ENCODE assay signal across 35 mouse cellular contexts in genomic region chr2:146246409-146247075, GRCm38 (mm10). TPM values are rescaled to one million over a fixed set of nuclear protein-coding genes. Genes with fewer than 3 reads are reported as not detected.
DNase-seq lines count a peak whose midpoint lies in the region; ATAC-seq and TF ChIP-seq lines count a peak whose summit lies in the region.
"Had no signal": no experiment of that assay in that cellular context is flagged by ENCODE, and none has a peak within 500 bp of the region (broad histone marks: within the 10 kb centered on the region; RNA-seq: fewer than 3 reads in every experiment).

No protein-coding gene starts in this region.

- H3K79me2 ChIP-seq in heart, adult 2 months (replicated peaks; ENCODE audit: control insufficient read depth, insufficient read depth, low read length) = no peaks in the 10 kb centered on the region

- intact Hi-C loops in heart, adult 2 months (cut with DNase I) = no loop called here

- peak; percentile 82 for ATAC-seq in frontal cortex, adult (ENCODE audit: low TSS enrichment)
- ATAC-seq in lung, postnatal 0 days = no peak
- peak; percentile 86 for ATAC-seq in Patski
- peak; percentile 45; the same call in 1 of the 2 replicates for ATAC-seq in stomach, postnatal 0 days (ENCODE audit: low FRiP score, low TSS enrichment)
- ATAC-seq: forebrain, embryonic 16.5 days had no signal

- no peak for TF ChIP-seq EP300 in lung, postnatal 0 days (IDR thresholded peaks at IDR 0.05)
- no peak for TF ChIP-seq EP300 in stomach, postnatal 0 days (optimal IDR thresholded peaks at IDR 0.05)
- TF ChIP-seq EP300 in heart, adult 2 months (IDR thresholded peaks at IDR 0.05; ENCODE audit: insufficient read depth, low read depth, low read length) = no peak

- no peaks in the 10 kb centered on the region; the same call in 1 of the 2 replicates for H3K36me3 ChIP-seq in lung, postnatal 0 days (ENCODE audit: insufficient read depth, low read length)
- H3K36me3 ChIP-seq in stomach, postnatal 0 days (ENCODE audit: control insufficient read depth, insufficient read depth, low read length) = peaks cover 5% of the 10 kb centered on the region; the same call in 1 of the 2 replicates
- H3K36me3 ChIP-seq in heart, adult 2 months (ENCODE audit: control insufficient read depth, insufficient read depth, low read length) = no peaks in the 10 kb centered on the region
- H3K36me3 ChIP-seq: limb, embryonic 12.5 days; lung, embryonic 15.5 days had no signal

- DNase-seq in frontal cortex, postnatal 25 days (ENCODE audit: low spot score in 2 of 2) = no peak
- DNase-seq in lung, postnatal 0 days (ENCODE audit: low spot score) = peak; percentile 7
- no peak for DNase-seq in lung, adult 2 months
- DNase-seq in Patski (ENCODE audit: low read depth, low spot score) = no peak
- no peak for DNase-seq in stomach, postnatal 0 days (ENCODE audit: low spot score)
- no peak for DNase-seq in heart, adult 2 months
- no peak for DNase-seq in cerebellum, postnatal 10 days
- DNase-seq: adrenal gland, postnatal 14 days; cerebellum, adult 11-12 months; cerebellum, adult 9-11 months; gastrocnemius, postnatal 25 days; heart, adult 18-20 months; heart, postnatal 4 days; kidney, adult 9 months; kidney, postnatal 25 days; lung, postnatal 4 days; midbrain, embryonic 14.5 days; thymus, adult 18-20 months; thymus, postnatal 25 days had no signal

- no peaks in the 10 kb centered on the region for H3K9me3 ChIP-seq in lung, postnatal 0 days (ENCODE audit: low read length)
- no peaks in the 10 kb centered on the region for H3K9me3 ChIP-seq in stomach, postnatal 0 days (ENCODE audit: control insufficient read depth, low read length)
- H3K9me3 ChIP-seq: embryonic facial prominence, embryonic 13.5 days; forebrain, embryonic 10.5 days; G1E; heart, embryonic 12.5 days; hindbrain, embryonic 13.5 days; limb, embryonic 12.5 days; liver, embryonic 15.5 days; lung, embryonic 15.5 days had no signal

- CTCF ChIA-PET in Patski (lab: Charles Lee) = interaction anchor here (1.2 to 1.6 kb wide), 4 partner anchors 9 to 12 kb away, joined by 3 to 8 read pairs (median 4); no protein-coding TSS in a partner anchor

- POLR2A ChIA-PET in Patski (lab: Charles Lee) = no interaction called here

- H3K4me3 ChIP-seq in lung, postnatal 0 days (ENCODE audit: low read depth, low read length) = no peak overlapping the region
- H3K4me3 ChIP-seq in lung, adult 2 months (replicated peaks; ENCODE audit: extremely low read depth, low read depth, low read length) = no peak overlapping the region
- no peak overlapping the region for H3K4me3 ChIP-seq in stomach, postnatal 0 days (ENCODE audit: low read depth, low read length)
- H3K4me3 ChIP-seq in heart, adult 2 months = no peak overlapping the region
- H3K4me3 ChIP-seq: embryonic facial prominence, embryonic 13.5 days; forebrain, embryonic 10.5 days; heart, embryonic 12.5 days; hindbrain, embryonic 13.5 days; limb, embryonic 12.5 days; liver, embryonic 15.5 days; lung, embryonic 15.5 days had no signal

- no peaks in the 10 kb centered on the region; the same call in 1 of the 2 replicates for H3K4me1 ChIP-seq in lung, postnatal 0 days (ENCODE audit: insufficient read depth, low read depth, low read length)
- no peaks in the 10 kb centered on the region for H3K4me1 ChIP-seq in lung, adult 2 months (ENCODE audit: control insufficient read depth, insufficient read depth, low read length)
- H3K4me1 ChIP-seq in stomach, postnatal 0 days (replicated peaks; ENCODE audit: control insufficient read depth, insufficient read depth) = no peaks in the 10 kb centered on the region
- H3K4me1 ChIP-seq in heart, adult 2 months (ENCODE audit: control insufficient read depth, insufficient read depth, low read length) = no peaks in the 10 kb centered on the region
- H3K4me1 ChIP-seq: liver, embryonic 15.5 days; lung, embryonic 15.5 days had no signal

- TF ChIP-seq POLR2A in lung, adult 2 months (IDR thresholded peaks at IDR 0.05; ENCODE audit: borderline replicate concordance, extremely low read depth, low read depth, low read length) = no peak
- TF ChIP-seq POLR2A in heart, adult 2 months (IDR thresholded peaks at IDR 0.05; ENCODE audit: insufficient read depth, low read depth, low read length) = no peak

- in situ Hi-C loops in Patski (cut with MboI; ENCODE audit: low pct_unique_long_range_greater_than_20kb) = no loop called here

- H3K4me2 ChIP-seq in lung, postnatal 0 days (replicated peaks; ENCODE audit: low read depth, low read length) = no peak overlapping the region
- no peak overlapping the region for H3K4me2 ChIP-seq in stomach, postnatal 0 days (replicated peaks; ENCODE audit: low read depth)
- H3K4me2 ChIP-seq: embryonic facial prominence, embryonic 13.5 days; heart, embryonic 12.5 days; hindbrain, embryonic 13.5 days; limb, embryonic 12.5 days; liver, embryonic 15.5 days; lung, embryonic 15.5 days had no signal

- H3K27ac ChIP-seq in lung, postnatal 0 days (ENCODE audit: low read length) = no peak overlapping the region
- no peak overlapping the region for H3K27ac ChIP-seq in stomach, postnatal 0 days (replicated peaks)
- no peak overlapping the region for H3K27ac ChIP-seq in heart, adult 2 months
- H3K27ac ChIP-seq: embryonic facial prominence, embryonic 13.5 days; hindbrain, embryonic 13.5 days; limb, embryonic 12.5 days; liver, embryonic 15.5 days; lung, embryonic 15.5 days had no signal

- no peaks in the 10 kb centered on the region for H3K27me3 ChIP-seq in lung, postnatal 0 days (replicated peaks; ENCODE audit: insufficient read depth, low read length)
- H3K27me3 ChIP-seq in Patski = no peaks in the 10 kb centered on the region
- no peaks in the 10 kb centered on the region for H3K27me3 ChIP-seq in stomach, postnatal 0 days (ENCODE audit: control insufficient read depth, insufficient read depth, low read length)
- no peaks in the 10 kb centered on the region for H3K27me3 ChIP-seq in heart, adult 2 months (ENCODE audit: control insufficient read depth, insufficient read depth, low read length)
- H3K27me3 ChIP-seq: embryonic facial prominence, embryonic 13.5 days; heart, embryonic 12.5 days; hindbrain, embryonic 13.5 days; limb, embryonic 12.5 days; liver, embryonic 15.5 days; lung, embryonic 15.5 days had no signal

- no peak overlapping the region for H3K9ac ChIP-seq in lung, postnatal 0 days (replicated peaks; ENCODE audit: low read depth)
- H3K9ac ChIP-seq in stomach, postnatal 0 days (ENCODE audit: low read length) = no peak overlapping the region
- H3K9ac ChIP-seq in heart, adult 2 months (ENCODE audit: low read depth, low read length) = no peak overlapping the region
- H3K9ac ChIP-seq: embryonic facial prominence, embryonic 13.5 days; heart, embryonic 12.5 days; hindbrain, embryonic 13.5 days; limb, embryonic 12.5 days; liver, embryonic 15.5 days; lung, embryonic 15.5 days had no signal

- TF ChIP-seq CTCF in lung, postnatal 0 days (IDR thresholded peaks at IDR 0.05) = no peak
- no peak for TF ChIP-seq CTCF in lung, adult 2 months (IDR thresholded peaks at IDR 0.05; ENCODE audit: insufficient read depth, low read length)
- TF ChIP-seq CTCF in Patski (IDR thresholded peaks at IDR 0.05) = no peak
- TF ChIP-seq CTCF in stomach, postnatal 0 days (IDR thresholded peaks at IDR 0.05; ENCODE audit: low read depth) = no peak
- no peak for TF ChIP-seq CTCF in heart, adult 2 months (IDR thresholded peaks at IDR 0.05)

- 62% methylated on average over 4 of the region's 4 CpGs for WGBS in lung, postnatal 0 days
- 77% methylated on average over 4 of the region's 4 CpGs for WGBS in lung, adult 2 months
- WGBS in stomach, postnatal 0 days = 64% methylated on average over 4 of the region's 4 CpGs
- WGBS in heart, adult 2 months = 83% methylated on average over 4 of the region's 4 CpGs

RNA-seq across cellular contexts. Expression of gene Insm1, which starts 24.8 kb away (rescaled TPM):
- 0.06 TPM in 1 of 2 replicates, not detected in the other for polyA plus RNA-seq in lung, postnatal 0 days (2015; fragmentation: Nextera tagmentation; extraction: Ambion mirVana)
- 0.15 and 0.51 TPM in 2 replicates for polyA plus RNA-seq in lung, adult 2 months (2012; rRNA removed)
- not detected for polyA plus RNA-seq in Patski (2021)
- polyA plus RNA-seq in stomach, postnatal 0 days (2015; fragmentation: Nextera tagmentation; extraction: Ambion mirVana) = 0.29 and 0.44 TPM in 2 replicates
- total RNA-seq in heart, adult 2 months (2021) = not detected
- not detected in 2 replicates for polyA plus RNA-seq in heart, adult 2 months (2012; rRNA removed)
- total RNA-seq: common myeloid progenitor, adult 5-6 weeks; gastrocnemius, adult 18-20 months; gastrocnemius, postnatal 25 days; heart, postnatal 4 days; liver, adult 2 months; megakaryocyte-erythroid progenitor cell, adult 5-6 weeks; neutrophil, adult 5-6 weeks had no signal
- polyA plus RNA-seq: G1E; heart, embryonic 12.5 days; heart, postnatal 0 days; limb, embryonic 12.5 days; liver, embryonic 15.5 days had no signal
